ENCODE assay signal across 9 mouse cellular contexts in genomic region chr19:45310944-45311603, GRCm38 (mm10). TPM values are rescaled to one million over a fixed set of nuclear protein-coding genes. Genes with fewer than 3 reads are reported as not detected.
DNase-seq lines count a peak whose midpoint lies in the region; ATAC-seq and TF ChIP-seq lines count a peak whose summit lies in the region.
"Had no signal": no experiment of that assay in that cellular context is flagged by ENCODE, and none has a peak within 500 bp of the region (broad histone marks: within the 10 kb centered on the region; RNA-seq: fewer than 3 reads in every experiment).

No protein-coding gene starts in this region.

- peak; percentile 37; the same call in 1 of the 2 replicates for ATAC-seq in liver, embryonic 12.5 days
- peak; percentile 60; the same call in 1 of the 2 replicates for ATAC-seq in monocyte, adult 5-6 weeks (replicated peaks; ENCODE audit: insufficient number of reproducible peaks, low FRiP score, low TSS enrichment, poor library complexity, severe bottlenecking)

- TF ChIP-seq CTCF in left cerebral cortex, adult 2 months (IDR thresholded peaks at IDR 0.05): no peak
- TF ChIP-seq CTCF in kidney, adult 2 months (conservative IDR thresholded peaks at IDR 0.05; ENCODE audit: insufficient read depth, insufficient read length, low read depth, low read length): no peak

- no peaks in the 10 kb centered on the region for H3K9me3 ChIP-seq in liver, embryonic 12.5 days (replicated peaks)

- peak overlapping the region; percentile 55 for H3K4me2 ChIP-seq in liver, embryonic 12.5 days

- no peaks in the 10 kb centered on the region for H3K27me3 ChIP-seq in kidney, adult 2 months (replicated peaks; ENCODE audit: control insufficient read depth, insufficient read depth, low read length)
- peaks cover 50% of the 10 kb centered on the region for H3K27me3 ChIP-seq in liver, embryonic 12.5 days (replicated peaks)

- TF ChIP-seq POLR2A in kidney, adult 2 months (IDR thresholded peaks at IDR 0.05; ENCODE audit: low read depth, low read length): no peak

- H3K36me3 ChIP-seq in kidney, adult 2 months (ENCODE audit: control insufficient read depth, insufficient read depth, low read length): no peaks in the 10 kb centered on the region
- H3K36me3 ChIP-seq in liver, embryonic 12.5 days: no peaks in the 10 kb centered on the region

- intact Hi-C loops in left cerebral cortex, adult 2 months (cut with DNase I): no loop called here

- no peak overlapping the region for H3K9ac ChIP-seq in liver, embryonic 12.5 days

- DNase-seq in left cerebral cortex, adult 2 months (ENCODE audit: extremely low spot score in 1 of 2, low spot score in 2 of 2): peak; percentile 58 to 64
- DNase-seq in left cerebral cortex, adult 11 months (ENCODE audit: low spot score): no peak
- DNase-seq in embryo, embryonic 11 days: peak; percentile 83
- DNase-seq in heart, adult 9 months (ENCODE audit: low spot score in 2 of 2): peak; percentile 74 to 75
- peak; percentile 65 for DNase-seq in kidney, adult 2 months
- DNase-seq in testis, postnatal 10 days (ENCODE audit: low spot score): peak; percentile 80

- 16% methylated on average over 15 of the region's 15 CpGs for WGBS in kidney, adult 2 months
- 15% methylated on average over 15 of the region's 15 CpGs for WGBS in liver, embryonic 12.5 days (ENCODE audit: insufficient replicate concordance)

- peak overlapping the region; percentile 26 for H3K27ac ChIP-seq in left cerebral cortex, adult 2 months
- no peak overlapping the region for H3K27ac ChIP-seq in kidney, adult 2 months (ENCODE audit: insufficient read depth, low read depth, low read length)
- no peak overlapping the region for H3K27ac ChIP-seq in liver, embryonic 12.5 days
- H3K27ac ChIP-seq: macrophage had no signal

- H3K4me3 ChIP-seq in left cerebral cortex, adult 2 months: peak overlapping the region; percentile 4
- peak overlapping the region; percentile 20; the same call in 1 of the 2 replicates for H3K4me3 ChIP-seq in kidney, adult 2 months (ENCODE audit: insufficient read depth, low read depth, low read length)
- peak overlapping the region; percentile 12 for H3K4me3 ChIP-seq in liver, embryonic 12.5 days

- no peaks in the 10 kb centered on the region for H3K4me1 ChIP-seq in kidney, adult 2 months (ENCODE audit: control insufficient read depth, insufficient read depth, low read length)
- peaks cover 18% of the 10 kb centered on the region for H3K4me1 ChIP-seq in liver, embryonic 12.5 days

RNA-seq across cellular contexts. Expression of gene Btrc, which starts 52.5 kb away (rescaled TPM):
- 100 to 1,000 TPM in 1 of 2 experiments, 10 to 100 TPM in 1; 99.6 to 113 TPM for total RNA-seq in left cerebral cortex, adult 2 months (2021)
- 18.3 and 23.4 TPM in 2 replicates for polyA plus RNA-seq in kidney, adult 2 months (2012; rRNA removed)
- 48.9 and 49.1 TPM in 2 replicates for polyA plus RNA-seq in liver, embryonic 12.5 days (2016; fragmentation: Nextera tagmentation; extraction: Ambion mirVana)
- 14.2 to 17.9 TPM (median 16.4 TPM) in 3 replicates for total RNA-seq in monocyte, adult 5-6 weeks (2017)
